Mouse (Mus musculus): ENCODE data around the gene Cenpi. TPM values are rescaled to one million over a fixed set of nuclear protein-coding genes. Genes with fewer than 3 reads are reported as not detected.

Gene Cenpi
- polyA plus RNA-seq (2014; fragmentation: Illumina TruSeq; extraction: RNeasy Lipid Tissue Mini Kit (QIAGEN cat#74804); ENCODE audit: low read depth, low replicate concordance): 7.5 TPM

GRCm38 (mm10) chrX:134307534-134308274 is at the start of gene Cenpi:
Gene Cenpi (plus strand): TSS chrX:134308084.

GRCm38 (mm10) chrX:134276275-134277160 is 31.4 kb upstream of the Cenpi start, which contains the start of gene Trmt2b:
Gene Trmt2b (minus strand): TSS chrX:134276984.

GRCm38 (mm10) chrX:134403863-134404583 is 96.1 kb downstream of the Cenpi start, which contains the start of gene Drp2:
Gene Drp2 (plus strand): TSS chrX:134404551.

Other genes with a start within 250 kb of the Cenpi start
- gene Cstf2, start 248.9 kb upstream of the Cenpi start, polyA plus RNA-seq (2014; fragmentation: Illumina TruSeq; extraction: RNeasy Lipid Tissue Mini Kit (QIAGEN cat#74804); ENCODE audit: low read depth, low replicate concordance): 60.3 TPM
- gene Xkrx, start 146.0 kb upstream of the Cenpi start, polyA plus RNA-seq (2014; fragmentation: Illumina TruSeq; extraction: RNeasy Lipid Tissue Mini Kit (QIAGEN cat#74804); ENCODE audit: low read depth, low replicate concordance): 0.76 TPM
- gene Arl13a, start 120.6 kb upstream of the Cenpi start, polyA plus RNA-seq (2014; fragmentation: Illumina TruSeq; extraction: RNeasy Lipid Tissue Mini Kit (QIAGEN cat#74804); ENCODE audit: low read depth, low replicate concordance): not detected
- 52.7 TPM for gene Nox1, start 86.1 kb upstream of the Cenpi start, polyA plus RNA-seq (2014; fragmentation: Illumina TruSeq; extraction: RNeasy Lipid Tissue Mini Kit (QIAGEN cat#74804); ENCODE audit: low read depth, low replicate concordance)
- gene Trmt2b, start 31.1 kb upstream of the Cenpi start, polyA plus RNA-seq (2014; fragmentation: Illumina TruSeq; extraction: RNeasy Lipid Tissue Mini Kit (QIAGEN cat#74804); ENCODE audit: low read depth, low replicate concordance): 63.3 TPM
- gene Tmem35a, start 12.9 kb upstream of the Cenpi start, polyA plus RNA-seq (2014; fragmentation: Illumina TruSeq; extraction: RNeasy Lipid Tissue Mini Kit (QIAGEN cat#74804); ENCODE audit: low read depth, low replicate concordance): 8.7 TPM
- 1.5 TPM for gene Drp2, start 96.5 kb downstream of the Cenpi start, polyA plus RNA-seq (2014; fragmentation: Illumina TruSeq; extraction: RNeasy Lipid Tissue Mini Kit (QIAGEN cat#74804); ENCODE audit: low read depth, low replicate concordance)
- not detected for gene Taf7l, start 168.4 kb downstream of the Cenpi start, polyA plus RNA-seq (2014; fragmentation: Illumina TruSeq; extraction: RNeasy Lipid Tissue Mini Kit (QIAGEN cat#74804); ENCODE audit: low read depth, low replicate concordance)
- 108 TPM for gene Timm8a1, start 233.8 kb downstream of the Cenpi start, polyA plus RNA-seq (2014; fragmentation: Illumina TruSeq; extraction: RNeasy Lipid Tissue Mini Kit (QIAGEN cat#74804); ENCODE audit: low read depth, low replicate concordance)

Measured in sigmoid colon, adult 10 weeks (tissue).